Mouse (Mus musculus): ENCODE results near the gene Nup133.
A peak's percentile ranks its signal among the peaks of the same experiment; 100 is the strongest.

The Nup133 gene

GRCm38 (mm10) chr8:123887956-123888355 is 61.1 kb downstream of the Nup133 start:
- no peak for DNase-seq (ENCODE audit: low spot score in 2 of 2)

DNA sequence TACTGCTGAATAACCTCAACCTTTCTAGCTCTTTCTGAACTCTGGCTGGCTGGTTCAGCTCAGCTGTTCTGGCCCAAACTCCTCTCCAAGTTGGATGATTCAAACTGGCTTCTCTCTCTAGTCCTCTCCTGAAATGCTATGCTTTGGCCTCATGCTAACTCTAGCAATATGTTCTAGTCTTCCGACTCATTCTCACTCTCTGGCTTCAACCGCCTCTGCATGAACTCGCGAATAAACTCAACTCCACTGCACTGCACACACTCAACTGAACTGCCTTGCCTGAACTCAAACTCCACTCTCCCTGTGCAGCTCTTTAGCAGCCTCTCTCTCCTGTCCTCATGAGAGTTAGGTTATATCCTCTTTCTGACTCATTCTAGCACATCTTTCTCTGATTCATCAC is 61.9 kb downstream of the Nup133 start:
- no peak for DNase-seq (ENCODE audit: low spot score in 2 of 2)

GRCm38 (mm10) chr8:123884721-123885565 is 64.1 kb downstream of the Nup133 start:
- DNase-seq (ENCODE audit: low spot score in 2 of 2) = no peak

DNA sequence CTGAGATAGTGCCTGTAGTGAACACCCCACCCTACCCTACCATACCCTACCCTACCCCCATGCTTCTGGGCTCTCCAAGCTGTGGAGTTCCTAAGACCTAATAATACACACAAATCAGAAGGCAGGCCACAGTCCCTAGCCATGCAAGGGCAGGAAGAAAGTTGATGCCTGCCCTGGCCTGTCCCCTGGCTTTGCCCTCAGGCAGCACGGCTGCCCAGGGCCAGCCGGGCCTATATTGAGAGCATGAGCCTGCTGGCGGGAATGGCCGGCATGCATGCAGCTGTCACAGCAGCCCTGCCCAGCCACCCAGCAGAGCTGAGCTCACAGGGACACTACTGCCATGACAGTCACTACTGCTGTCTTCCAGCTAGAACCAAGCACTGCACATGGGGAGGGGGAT is 66.0 kb downstream of the Nup133 start:
- no peak for DNase-seq (ENCODE audit: low spot score in 2 of 2)

DNA sequence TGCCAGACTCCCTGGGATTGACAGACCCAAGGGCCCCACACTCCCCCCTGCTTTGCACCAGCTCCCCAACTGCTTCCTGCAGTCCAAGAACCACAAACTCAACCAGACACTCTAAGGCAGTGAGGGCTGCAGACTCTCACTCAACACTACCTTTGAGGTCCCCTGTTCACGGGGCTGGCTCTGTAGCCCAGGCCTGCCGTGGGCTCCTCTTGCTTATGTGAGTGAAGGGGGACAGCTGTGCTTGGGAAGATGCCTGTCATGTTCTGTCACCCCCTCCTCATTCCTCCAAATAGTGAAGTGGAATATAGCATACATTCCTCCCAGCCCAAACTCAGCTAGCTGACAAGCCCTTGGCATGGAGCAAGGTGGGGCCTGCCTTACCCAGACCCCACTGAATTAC is 66.7 kb downstream of the Nup133 start:
- no peak for DNase-seq (ENCODE audit: low spot score in 2 of 2)

GRCm38 (mm10) chr8:123880821-123881350 is 68.2 kb downstream of the Nup133 start:
- DNase-seq (ENCODE audit: low spot score in 2 of 2) = no peak

DNA sequence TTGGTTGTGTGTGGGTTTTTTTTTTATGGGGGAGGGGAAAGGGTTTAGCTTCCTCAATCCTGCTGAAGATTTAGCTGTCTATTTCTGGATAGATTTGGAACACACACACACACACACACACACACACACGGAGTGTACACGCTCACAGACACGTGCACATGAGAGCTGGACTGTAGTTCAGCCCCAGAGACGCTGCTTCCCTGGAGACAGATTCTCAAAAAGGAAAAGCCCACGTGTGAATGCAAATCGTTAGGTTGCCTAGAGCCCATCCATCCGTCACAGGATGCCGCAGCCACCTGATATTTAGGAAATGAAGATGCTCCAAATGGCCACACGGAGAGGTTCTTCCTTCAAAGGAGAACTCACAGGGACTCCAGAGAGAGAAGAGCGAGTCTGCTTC is 68.8 kb downstream of the Nup133 start:
- no peak for DNase-seq (ENCODE audit: low spot score in 2 of 2)

DNA sequence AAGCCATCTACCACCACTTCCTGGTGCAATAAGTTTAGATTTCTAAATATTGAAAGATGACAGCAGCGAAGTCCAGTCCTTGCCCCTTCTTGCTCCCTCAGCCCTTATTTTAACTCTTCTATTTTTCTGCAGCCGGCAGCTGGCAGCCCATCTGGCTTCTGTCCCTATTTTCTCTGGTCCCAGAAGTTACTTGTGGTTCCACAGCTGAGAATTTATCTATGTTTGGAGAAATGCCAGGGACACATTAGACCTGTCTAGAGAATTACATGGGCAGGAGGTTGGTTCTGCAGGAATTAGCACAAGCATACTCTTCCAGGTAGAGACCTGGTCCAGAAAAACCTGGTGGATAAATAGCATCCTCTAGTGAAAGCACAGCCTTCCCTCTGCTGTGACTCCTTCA is 71.2 kb downstream of the Nup133 start:
- DNase-seq (ENCODE audit: low spot score in 2 of 2) = no peak

GRCm38 (mm10) chr8:123874324-123874723 is 74.7 kb downstream of the Nup133 start:
- no peak for DNase-seq (ENCODE audit: low spot score in 2 of 2)

DNA sequence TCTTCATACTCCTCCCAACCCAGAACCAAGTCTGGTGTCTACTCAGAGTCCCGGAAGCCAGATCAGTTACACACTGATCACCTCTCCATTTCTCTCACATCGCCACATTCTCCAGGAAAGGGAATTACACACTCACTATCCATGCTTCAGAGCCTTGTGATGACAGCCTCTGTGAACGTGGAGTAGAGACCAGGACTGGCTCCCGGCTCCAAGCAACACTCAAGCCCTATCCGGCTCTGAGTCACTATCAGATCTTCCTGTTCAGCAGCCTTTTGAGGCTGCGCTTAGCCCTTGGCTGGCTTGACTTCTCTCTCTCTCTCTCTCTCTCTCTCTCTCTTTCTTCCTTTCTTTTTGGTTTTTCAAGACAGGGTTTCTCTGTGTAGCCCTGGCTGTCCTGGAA is 75.7 kb downstream of the Nup133 start:
- DNase-seq (ENCODE audit: low spot score in 2 of 2) = no peak

DNA sequence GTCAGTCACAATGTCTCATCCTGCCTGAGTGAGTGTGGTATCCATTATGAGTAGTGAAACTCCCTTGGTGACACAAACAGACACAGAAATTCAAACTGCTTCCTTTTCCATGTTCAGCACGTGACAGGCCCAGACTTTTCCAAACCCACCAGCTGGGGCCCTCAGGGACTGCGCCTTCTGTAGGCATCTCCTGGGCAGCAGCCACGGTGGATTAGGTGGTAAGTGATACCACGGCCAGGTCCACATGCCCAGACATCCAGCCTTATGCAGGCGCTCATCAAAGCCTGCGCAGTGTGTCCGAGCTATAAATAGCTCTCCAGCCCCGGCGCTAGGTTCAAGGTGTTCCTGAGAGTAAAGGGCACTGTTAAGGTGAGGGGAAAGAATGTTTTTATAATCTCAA is 77.0 kb downstream of the Nup133 start:
- no peak for DNase-seq (ENCODE audit: low spot score in 2 of 2)

GRCm38 (mm10) chr8:123866971-123867370 is 82.1 kb downstream of the Nup133 start:
- no peak for DNase-seq (ENCODE audit: low spot score in 2 of 2)

- DNase-seq (ENCODE audit: low spot score in 2 of 2) = no peak
Measured at GRCm38 (mm10) chr8:123865786-123866185, 83.3 kb downstream of the Nup133 start.

DNA sequence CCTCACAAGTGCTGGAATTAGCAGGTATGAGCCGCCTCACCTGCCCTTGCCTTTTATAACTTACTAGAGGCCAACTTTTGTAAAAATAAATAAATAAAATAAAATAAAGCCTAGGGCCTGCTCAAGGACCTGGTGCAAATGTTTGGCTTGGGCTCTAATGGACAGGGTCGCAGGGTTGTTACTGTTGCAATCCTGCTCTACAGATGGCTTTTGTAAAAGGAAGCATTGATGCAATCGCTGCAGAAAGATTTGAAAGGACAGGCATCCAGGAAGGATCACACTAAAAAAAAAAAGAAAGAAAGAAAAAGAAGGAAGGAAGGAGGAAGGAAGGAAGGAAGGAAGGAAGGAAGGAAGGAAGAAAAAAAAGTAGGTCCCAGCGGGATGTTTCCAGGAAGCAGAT is 88.7 kb downstream of the Nup133 start:
- DNase-seq (ENCODE audit: low spot score in 2 of 2) = no peak

DNA sequence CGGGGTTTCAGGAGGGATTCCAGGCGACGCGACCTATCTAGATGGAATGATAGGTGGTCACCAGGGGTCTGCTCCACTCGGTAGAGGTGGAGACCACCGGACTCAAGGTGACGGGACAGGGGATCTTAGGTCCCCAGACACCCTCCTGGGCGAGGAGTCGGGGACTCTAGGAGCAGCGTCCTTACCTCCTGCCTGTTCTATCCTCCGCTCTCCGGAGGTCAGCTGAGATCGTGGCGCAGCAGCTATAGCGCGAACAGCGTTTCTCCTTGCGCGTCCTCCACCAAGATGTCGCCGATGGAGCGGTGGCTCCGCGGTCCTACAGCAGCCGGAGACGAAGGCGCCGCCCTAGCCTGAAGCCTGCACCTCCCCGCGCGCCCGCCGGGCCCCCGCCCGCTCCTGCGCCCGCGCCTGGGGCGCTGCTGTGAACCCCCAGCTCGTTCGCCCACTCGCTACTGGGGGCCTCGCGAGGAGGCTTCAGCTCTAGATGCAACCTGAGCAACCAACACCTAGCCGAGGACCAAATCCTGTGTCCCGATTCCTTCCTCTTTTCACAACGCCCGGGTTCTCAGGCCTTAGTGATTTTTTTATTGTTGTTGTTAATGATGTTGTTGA is 89.3 kb downstream of the Nup133 start, which contains the start of gene Ccsap:
Gene Ccsap, minus strand, starts transcription at position 562 of the 612 bp plus-strand sequence.
- DNase-seq (ENCODE audit: low spot score in 2 of 2) = peak; percentile 46 to 60

GRCm38 (mm10) chr8:123858941-123859647 is 90.0 kb downstream of the Nup133 start:
- DNase-seq (ENCODE audit: low spot score in 2 of 2) = peak; percentile 88 to 93

DNA sequence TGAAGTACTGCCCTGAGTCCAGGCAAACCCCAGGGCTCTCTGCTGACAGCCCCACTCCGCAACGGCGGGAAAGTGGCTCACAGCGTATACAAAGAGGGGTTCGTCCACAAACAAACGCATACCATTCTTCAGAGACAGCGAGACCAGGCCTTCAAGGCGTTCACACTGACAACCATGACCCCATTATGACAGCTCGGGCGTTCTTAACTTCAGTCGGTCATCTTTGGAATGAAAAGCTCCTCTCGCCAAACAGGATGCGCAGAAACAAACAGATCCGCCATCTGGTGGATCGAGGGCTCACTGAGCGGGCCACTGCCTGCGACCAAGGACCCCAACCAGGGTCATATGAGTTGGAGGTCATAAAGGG is 90.5 kb downstream of the Nup133 start:
- no peak for DNase-seq (ENCODE audit: low spot score in 2 of 2)

GRCm38 (mm10) chr8:123857361-123857760 is 91.7 kb downstream of the Nup133 start:
- no peak for DNase-seq (ENCODE audit: low spot score in 2 of 2)

GRCm38 (mm10) chr8:123854733-123855475 is 94.2 kb downstream of the Nup133 start:
- no peak for DNase-seq (ENCODE audit: low spot score in 2 of 2)

DNA sequence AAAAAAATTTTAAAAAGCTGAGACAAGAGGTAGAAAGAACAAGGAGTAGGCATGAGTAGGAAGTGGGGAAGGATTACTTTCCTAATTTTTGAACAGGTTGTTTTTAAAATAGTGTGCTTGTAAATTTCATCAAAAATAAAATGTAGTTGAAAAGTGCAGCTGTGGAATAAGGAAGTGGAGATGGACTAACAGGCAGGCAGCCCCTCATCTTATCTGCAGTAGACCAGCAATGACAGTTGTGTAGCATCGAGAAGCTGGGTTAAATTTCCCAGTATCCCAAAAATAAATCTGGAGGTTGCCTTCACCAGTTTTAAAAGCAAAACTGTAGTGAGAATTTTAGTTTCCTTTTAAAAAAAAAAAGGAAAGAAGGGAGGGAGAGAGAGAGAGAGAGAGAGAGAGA is 94.8 kb downstream of the Nup133 start:
- DNase-seq (ENCODE audit: low spot score in 2 of 2) = no peak

DNA sequence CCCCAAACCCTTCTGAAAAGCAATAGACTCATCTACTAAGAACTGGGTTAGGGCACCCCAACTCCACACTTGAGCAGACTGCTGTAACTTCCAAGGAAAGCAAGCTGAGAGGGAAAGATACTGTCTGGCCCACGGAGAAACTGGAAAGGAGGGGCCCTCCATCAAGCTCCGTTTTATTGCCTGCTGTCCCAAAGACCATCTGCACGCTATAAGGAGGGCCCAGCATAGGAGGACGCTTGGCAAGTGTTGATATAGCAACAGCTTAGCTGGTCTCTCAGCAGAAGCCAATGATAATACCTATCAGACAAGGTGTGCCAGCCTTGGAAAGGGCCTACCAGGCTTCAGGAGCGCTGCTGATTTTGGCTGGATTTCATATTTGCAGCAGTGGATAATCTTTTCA is 97.5 kb downstream of the Nup133 start:
- no peak for DNase-seq (ENCODE audit: low spot score in 2 of 2)

DNA sequence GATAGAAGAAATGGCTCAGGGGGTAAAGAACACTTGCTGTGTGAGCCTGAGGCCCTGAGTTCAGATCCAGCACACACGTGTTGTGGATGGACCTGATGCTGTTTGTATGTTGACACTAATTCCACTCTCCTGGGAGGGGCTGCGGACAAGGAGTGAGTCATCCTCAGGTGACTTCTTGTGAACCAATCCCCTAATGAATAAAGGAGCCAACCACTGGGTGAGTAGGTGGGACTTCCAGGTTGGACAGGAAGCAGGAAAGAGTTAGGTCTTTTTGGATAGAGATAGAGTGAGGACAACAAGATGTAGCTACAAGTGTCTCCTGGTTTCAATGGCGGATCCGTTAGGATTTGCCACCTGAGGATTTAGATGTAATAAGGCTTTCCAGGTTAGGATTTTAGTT is 99.7 kb downstream of the Nup133 start:
- no peak for DNase-seq (ENCODE audit: low spot score in 2 of 2)

Measured in thymus, postnatal 10 days (tissue).